Mouse (Mus musculus) T-helper 2 cell (primary cell): ENCODE data around the gene Olfr574.

Experiments
- in situ Hi-C: fragments of 300-600 bp; cut with MboI, MseI; formaldehyde crosslinking; loops from one replicate; pipeline ENCODE4 v1.15.1; 2025; ENCODE audit warnings: high pct_unique_total_duplicates

The Olfr574 gene

DNA sequence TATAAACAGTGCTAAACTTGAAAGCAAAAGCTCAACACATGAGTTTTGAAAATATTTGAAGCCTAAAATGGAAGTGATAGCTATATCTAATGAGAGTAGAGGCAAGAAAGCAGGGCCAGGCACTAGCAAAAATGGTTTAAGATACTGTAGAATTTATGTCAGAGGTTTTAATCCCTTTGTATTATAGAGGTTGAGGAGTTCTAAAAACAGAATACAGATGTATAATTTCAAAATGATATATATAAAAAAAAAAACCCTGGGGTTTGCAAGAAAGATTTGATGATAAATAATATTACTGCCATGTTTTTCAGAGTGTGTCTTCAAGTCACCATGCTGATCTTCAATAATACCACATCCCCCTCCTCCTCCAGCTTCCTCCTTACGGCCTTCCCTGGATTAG, at the start of gene Olfr574:
Gene Olfr574 (plus strand): TSS at position 301 of the 400 bp plus-strand sequence.
- in situ Hi-C loops, result loop anchor here (10.0 kb wide), 1 partner anchor 1567 kb away; no protein-coding TSS in a partner anchor

DNA sequence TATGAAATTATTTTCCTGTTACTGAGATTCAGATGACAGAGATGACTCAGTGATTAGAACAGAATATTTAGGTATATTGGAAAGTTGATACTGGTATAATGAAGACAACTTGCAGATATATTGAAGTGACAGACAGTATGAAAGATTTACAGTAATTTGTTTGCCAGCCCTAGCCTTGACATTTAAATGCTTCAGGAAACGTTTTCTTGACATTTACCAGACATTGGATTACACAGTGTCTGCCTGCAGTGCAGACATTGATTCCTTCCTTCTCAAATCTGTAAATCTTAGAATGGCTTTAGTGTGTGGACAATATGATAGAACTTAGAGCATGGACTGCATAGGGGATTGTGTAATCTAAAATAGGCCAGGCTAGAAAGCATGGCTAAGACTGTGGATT, 33.0 kb upstream of the Olfr574 start:
- in situ Hi-C loops, result loop anchor here (5.0 to 10.0 kb wide), 2 partner anchors 250 to 408 kb away; partner anchors contain the start of gene Olfr556

DNA sequence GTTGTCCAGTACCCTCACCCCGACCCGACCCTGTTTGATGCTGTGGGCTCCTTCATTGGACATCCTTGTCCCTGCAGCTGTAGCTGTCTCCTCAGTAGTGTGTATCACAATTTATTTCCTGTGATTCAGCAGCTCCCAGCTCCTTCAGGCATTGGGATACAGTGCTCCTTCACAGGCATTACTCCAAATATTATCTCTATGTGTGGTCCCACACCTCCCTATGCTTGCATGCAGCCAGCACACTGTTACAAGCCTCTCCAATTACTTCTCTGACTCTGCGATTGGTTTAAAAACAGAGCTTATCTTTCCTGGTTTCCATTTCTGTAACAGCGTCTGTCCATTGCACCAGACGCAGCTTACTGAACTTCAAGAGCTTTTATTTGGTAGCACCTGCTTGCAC, 31.9 kb upstream of the Olfr574 start:
- in situ Hi-C loops, result loop anchor here (5.0 to 10.0 kb wide), 2 partner anchors 252 to 409 kb away; partner anchors contain the start of gene Olfr556

DNA sequence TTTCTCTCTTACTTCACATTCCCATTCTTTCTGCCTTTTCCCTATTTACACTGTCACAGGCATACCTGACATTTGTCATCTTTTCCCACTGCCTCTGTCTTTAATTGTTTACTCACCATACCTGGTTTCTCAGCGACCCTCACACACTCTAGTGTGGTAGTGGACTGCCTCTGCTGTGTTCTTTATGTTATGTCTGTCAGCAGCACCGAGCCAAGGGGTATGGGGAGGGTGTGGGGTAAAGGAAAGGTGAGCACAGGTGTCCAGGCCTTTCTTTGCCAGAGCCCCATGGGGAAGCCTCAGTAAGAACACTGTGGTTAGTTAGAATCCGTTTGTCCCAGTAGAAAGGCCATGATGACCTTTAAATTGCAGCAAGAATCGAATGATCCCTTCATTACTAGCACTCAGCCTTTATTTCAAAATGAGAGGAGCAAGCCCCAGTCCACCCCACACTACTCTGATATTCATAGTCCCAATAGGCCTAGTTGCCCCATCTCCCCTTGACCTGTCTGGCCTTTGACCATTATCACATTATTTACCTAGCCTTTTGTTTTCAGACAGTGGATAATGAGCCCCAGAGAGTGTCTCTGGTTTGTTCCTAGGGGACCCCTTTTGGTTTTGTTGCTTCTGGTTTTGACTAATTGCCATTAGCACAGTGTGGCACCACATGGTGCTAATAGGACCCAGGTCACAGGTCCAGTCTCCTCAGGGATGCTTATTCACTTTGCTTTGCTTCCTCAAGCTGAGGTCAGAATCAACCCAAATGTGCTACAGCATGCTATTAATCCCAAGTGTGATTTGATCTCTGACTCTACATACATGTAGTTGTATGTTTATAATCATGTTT, 31.0 kb upstream of the Olfr574 start, which contains the start of gene Olfr571:
Gene Olfr571 (minus strand): TSS at position 505 of the 844 bp plus-strand sequence.
- in situ Hi-C loops, result loop anchor here (5.0 to 10.0 kb wide), 2 partner anchors 252 to 410 kb away; partner anchors contain the start of gene Olfr556

DNA sequence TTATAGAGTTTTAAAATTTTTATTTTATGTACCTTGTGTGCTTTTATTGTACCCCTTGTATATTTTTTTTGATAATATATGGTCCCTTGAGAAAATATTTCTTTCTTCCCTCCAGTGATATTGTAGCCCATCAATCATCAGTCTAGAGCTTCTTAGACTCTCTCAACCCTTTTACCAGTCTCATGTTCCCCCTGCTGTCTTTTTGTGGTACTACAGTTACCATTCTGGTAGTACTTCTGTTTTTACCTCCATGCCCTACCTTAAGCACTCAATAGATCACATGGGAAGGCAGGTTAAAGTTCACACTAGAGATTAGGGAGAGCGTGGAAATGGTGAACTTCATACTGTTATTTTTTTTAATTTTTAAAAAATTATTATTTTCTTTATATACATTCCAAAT, 28.6 kb upstream of the Olfr574 start:
- in situ Hi-C loops, result loop anchor here (5.0 to 10.0 kb wide), 2 partner anchors 255 to 412 kb away; partner anchors contain the start of gene Olfr556

DNA sequence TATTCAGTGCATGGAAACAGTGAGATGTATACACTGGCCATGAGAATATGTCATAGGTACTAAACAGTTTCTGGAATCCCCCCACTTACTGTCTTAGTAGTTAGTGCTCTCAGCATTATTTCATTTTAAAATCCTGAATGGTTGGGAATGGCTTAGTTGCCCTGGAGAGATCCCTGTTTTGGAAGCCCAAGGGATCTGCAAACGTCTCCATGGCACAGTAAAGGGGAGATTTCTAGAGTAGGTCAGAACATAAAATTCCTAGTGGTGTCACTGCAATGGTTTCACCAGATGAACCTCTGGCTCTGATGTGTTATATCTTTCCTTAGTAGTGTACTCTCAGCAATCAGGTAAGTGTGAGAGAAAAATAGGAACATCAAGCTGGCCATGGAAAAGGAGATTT, 24.2 kb upstream of the Olfr574 start, which contains the start of gene Olfr572:
Gene Olfr572 (plus strand): TSS at position 301 of the 400 bp plus-strand sequence.
- in situ Hi-C loops, result no loop called here

DNA sequence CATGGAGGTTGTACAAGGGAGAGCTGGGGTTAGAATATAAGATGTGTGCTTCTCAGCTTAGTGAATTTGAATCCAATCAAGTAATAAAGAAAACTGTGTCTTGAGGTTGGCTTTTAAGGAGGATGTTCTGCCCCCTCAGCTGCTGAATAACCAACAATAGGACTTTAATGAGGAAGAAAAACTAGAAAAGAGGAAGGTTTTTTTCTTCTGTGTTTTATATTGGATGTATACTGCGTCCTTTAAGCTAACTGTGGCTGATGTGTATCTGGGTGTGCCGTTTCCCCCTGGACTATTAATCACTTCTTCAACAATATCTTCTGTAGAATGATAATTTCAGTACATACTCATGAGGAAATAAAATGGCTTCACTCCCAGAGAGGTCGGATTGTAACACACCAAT, 21.2 kb upstream of the Olfr574 start:
- in situ Hi-C loops, result no loop called here

DNA sequence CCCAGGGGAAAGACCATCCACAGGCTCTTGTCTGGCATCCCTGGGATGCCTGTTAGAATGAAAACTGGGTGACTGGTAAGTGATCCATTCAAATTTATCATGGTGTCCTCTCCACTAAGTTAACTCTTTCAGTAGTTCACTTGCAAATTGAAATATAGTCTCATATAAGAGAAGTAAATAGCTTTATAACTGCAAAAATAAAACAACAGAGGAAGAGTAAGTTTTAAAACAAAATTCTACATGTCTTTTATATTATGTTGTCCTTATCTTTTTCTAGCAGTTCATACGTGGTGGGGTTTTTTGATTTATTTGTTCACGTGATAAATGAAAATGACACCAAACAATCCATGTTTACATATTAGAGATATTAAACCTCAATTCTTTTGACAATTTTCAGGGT, 5.8 kb upstream of the Olfr574 start, which contains the start of gene Olfr573-ps1:
Gene Olfr573-ps1 (minus strand): TSS at position 101 of the 400 bp plus-strand sequence.
- in situ Hi-C loops, result loop anchor here (10.0 kb wide), 1 partner anchor 1572 kb away; no protein-coding TSS in a partner anchor

DNA sequence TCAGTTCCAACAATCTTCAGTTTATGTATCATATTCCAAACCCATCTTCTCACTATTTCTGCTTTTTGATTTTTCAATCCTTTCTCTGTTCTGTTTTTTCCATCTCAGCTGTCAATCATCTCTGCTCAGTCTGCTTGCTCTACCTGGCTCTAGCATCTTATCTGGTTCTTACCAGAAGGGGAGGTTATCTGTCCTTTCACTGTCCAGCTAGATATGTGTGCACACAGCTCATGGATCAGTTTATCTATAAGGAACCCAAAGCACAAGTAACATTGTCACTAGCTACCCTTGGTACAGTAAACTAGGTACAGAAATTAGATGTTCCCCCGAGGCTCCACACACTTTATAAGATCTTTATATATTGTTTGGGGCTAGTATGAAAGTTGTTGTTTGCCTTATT, 4.8 kb upstream of the Olfr574 start:
- in situ Hi-C loops, result loop anchor here (10.0 kb wide), 1 partner anchor 1571 kb away; no protein-coding TSS in a partner anchor

DNA sequence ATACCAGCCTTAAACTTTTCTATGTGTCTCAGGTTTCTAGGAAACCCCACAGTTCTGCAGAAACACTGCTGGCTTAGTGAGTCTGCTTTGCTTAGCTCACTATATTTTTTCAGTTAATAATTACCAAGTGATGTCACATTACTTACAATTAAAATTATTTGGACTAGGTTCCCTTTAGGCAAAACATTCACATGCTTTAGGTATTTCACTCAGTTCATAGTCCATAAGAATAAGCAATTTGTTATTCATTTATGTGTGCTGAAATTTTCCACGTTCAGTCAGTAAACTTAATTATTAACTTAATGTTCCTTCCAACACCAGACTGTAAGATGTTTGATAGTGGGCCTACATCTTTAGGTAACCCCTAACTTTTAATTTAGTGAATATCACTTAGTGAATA, 2.5 kb downstream of the Olfr574 start:
- in situ Hi-C loops, result no loop called here

DNA sequence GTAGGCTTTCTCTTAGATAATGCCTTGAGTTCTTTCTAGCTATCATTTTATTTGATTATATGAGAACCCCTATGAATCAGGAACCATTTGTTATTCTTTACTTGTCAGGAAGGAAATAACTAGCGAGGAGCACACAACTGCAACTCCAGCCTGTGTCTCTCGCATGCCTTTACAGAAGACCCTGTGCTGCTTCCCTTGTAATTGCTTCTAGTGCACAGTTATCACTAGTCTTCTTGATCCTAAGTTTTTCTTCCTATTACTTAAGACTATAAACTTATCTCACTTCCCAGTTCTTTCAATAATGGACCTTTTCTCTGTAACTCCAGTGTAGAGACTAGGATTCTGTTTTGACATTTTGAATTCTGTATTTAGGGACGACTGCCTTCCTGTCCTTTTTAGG, 9.9 kb downstream of the Olfr574 start:
- in situ Hi-C loops, result no loop called here

DNA sequence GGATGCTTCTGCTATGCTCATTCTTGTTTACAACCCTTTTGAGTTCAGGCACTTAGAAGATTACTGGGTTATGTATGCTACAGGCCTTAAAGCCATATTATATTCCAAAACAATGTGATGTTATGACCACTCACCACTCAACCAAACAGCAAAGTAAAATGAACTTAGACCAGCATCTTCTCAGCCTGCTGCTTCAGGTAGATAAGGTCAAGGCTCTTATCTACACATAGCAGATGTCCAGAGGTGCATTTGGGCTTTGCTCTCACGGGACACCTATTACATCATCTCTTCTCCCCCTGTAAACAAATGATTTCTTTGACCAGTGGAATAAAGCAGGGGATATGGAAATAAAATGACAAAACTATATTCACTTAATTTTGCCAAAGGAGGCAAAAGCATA, 10.3 kb downstream of the Olfr574 start, which contains the start of gene Olfr575:
Gene Olfr575 (minus strand): TSS at position 183 of the 400 bp plus-strand sequence.
- in situ Hi-C loops, result no loop called here

DNA sequence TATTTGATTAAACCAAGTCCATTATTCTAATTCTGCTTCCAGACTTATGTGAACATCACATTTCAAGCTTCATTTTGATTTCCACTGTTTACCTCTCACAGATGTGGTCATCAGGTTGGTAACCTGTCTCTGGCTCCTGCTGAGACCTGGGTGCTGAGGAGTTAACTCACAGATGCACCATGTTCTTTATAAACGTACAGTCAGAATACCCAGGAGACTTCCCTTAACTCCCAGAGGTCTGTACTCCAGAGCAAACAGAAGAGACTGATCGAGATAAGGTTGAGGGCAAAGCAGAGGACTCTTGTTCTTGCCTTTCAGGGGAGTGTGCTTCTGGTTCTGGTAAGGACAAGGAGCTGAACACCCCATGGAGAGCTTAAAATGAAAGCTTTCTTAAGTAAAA, 14.1 kb downstream of the Olfr574 start, which contains the start of gene Olfr576:
Gene Olfr576 (plus strand): TSS at position 301 of the 400 bp plus-strand sequence.
- in situ Hi-C loops, result no loop called here

DNA sequence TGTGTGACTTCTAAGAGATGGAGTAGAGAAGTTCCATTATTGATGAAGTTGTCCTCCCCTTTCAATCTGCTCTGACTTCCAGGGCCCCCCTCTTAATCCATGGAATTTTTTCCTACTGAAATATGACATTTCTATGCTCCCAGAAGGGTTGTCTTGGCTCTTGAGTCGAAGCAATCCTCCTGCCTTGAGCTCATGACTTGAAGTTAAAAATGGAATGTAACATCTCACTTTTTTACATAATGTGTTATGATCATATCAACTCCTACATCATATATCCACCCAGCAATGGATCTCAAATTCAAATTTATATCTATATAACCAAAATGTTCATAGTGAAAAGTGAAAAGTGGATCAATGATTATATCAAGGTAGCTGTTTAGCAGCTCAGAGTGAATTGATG, 26.1 kb downstream of the Olfr574 start:
- in situ Hi-C loops, result no loop called here

DNA sequence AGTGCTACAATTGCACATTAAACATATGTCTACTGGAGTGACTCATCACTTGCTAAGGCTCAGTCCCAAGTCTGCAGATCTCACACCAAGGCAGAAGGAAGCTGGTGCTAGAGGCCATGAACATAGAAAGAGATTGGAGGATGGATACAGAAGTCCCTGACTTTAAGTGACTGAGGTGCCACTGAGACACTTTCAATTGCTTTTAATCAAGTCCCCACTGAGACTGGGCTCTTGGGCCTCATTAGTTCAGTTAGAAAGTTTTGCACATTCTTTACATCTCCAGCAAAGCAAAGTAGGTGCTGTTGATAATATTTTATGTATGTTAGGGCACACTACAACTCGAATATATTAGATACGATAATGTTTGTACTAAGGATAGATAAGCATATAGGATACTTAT, 27.6 kb downstream of the Olfr574 start, which contains the start of gene Olfr577:
Gene Olfr577 (minus strand): TSS at position 101 of the 400 bp plus-strand sequence.
- in situ Hi-C loops, result no loop called here

DNA sequence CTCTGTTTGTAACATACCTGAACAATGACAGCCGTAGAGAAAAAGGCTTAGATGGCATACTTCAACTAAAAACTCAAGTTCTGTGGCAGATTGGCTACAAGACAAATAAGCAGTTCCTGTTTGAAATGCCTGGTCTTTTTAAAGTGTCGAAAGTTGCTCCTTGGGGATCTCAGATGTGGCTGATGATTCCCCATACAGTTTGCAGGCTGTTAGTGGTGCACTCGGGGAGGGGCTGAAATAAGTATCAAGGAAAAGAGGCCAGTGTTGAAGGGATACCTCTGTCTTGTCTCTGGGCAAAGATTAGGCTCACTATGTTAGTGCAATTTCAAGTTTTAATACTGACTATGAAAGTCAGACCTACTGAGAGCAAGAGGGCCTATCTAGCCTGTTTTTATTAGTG, 41.0 kb downstream of the Olfr574 start, which contains the start of gene Olfr578:
Gene Olfr578 (minus strand): TSS at position 101 of the 400 bp plus-strand sequence.
- in situ Hi-C loops, result no loop called here
